In the genomic region with DNA sequence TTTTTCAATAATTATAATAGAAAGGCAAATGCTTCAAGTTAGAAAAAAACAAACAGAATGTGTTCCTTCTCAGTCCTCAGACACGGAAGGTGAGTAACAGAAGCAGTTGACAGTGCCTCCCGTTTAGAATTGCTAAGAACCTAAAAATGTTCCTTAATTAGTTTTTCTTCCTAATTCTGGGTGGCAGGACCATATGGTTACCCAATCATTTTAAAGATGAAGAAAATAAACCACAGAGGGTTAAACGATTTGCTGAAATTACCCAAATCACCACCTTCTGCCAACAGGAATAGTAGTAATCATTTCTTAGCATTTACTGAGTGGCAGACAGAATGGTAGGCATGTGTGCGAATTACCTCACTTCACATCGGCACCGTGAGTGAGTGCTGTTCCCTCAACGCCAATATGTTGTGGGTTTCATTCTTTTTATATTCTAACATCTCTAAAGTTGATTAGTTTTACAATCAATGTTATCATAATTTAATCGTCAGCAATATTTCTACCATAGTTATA, we compare ENCODE assay signal across 30 mouse cellular contexts.
"Had no signal": no experiment of that assay in that cellular context is flagged by ENCODE, and none has a peak within 500 bp of the region (broad histone marks: within the 10 kb centered on the region; RNA-seq: fewer than 3 reads in every experiment).

No protein-coding gene starts in this region.

- H3K4me2 ChIP-seq: heart, embryonic 11.5 days; heart, embryonic 13.5 days; heart, embryonic 15.5 days; hindbrain, embryonic 12.5 days; hindbrain, embryonic 14.5 days; intestine, embryonic 15.5 days; limb, embryonic 12.5 days; liver, embryonic 11.5 days; liver, embryonic 13.5 days; liver, embryonic 15.5 days had no signal

- H3K27ac ChIP-seq: gastrocnemius, adult 2 months; heart, adult 2 months; heart, embryonic 13.5 days; heart, embryonic 15.5 days; hindbrain, embryonic 10.5 days; hindbrain, embryonic 12.5 days; hindbrain, embryonic 14.5 days; intestine, embryonic 15.5 days; layer of hippocampus, adult 2 months; left cerebral cortex, adult 2 months; limb, embryonic 10.5 days; limb, embryonic 12.5 days; liver, embryonic 13.5 days; liver, embryonic 15.5 days had no signal

- H3K9me3 ChIP-seq: heart, embryonic 13.5 days; heart, embryonic 15.5 days; hindbrain, embryonic 10.5 days; hindbrain, embryonic 12.5 days; intestine, embryonic 15.5 days; limb, embryonic 10.5 days; limb, embryonic 12.5 days; liver, embryonic 13.5 days; liver, embryonic 15.5 days had no signal

- H3K4me1 ChIP-seq: hindbrain, embryonic 12.5 days; intestine, embryonic 15.5 days; liver, embryonic 13.5 days; liver, embryonic 15.5 days had no signal

- H3K36me3 ChIP-seq: heart, embryonic 13.5 days; heart, embryonic 15.5 days; hindbrain, embryonic 10.5 days; hindbrain, embryonic 12.5 days; intestine, embryonic 15.5 days; limb, embryonic 10.5 days; limb, embryonic 12.5 days; liver, embryonic 13.5 days; liver, embryonic 15.5 days had no signal

- ATAC-seq: hindbrain, embryonic 16.5 days; inflammation-experienced regulatory T-cells, adult 6 months; intestine, embryonic 15.5 days; intestine, postnatal 0 days; liver, postnatal 0 days had no signal

- DNase-seq: gastrocnemius, adult 2 months; gastrocnemius, postnatal 10 days; gastrocnemius, postnatal 25 days; heart, adult 2 months; heart, postnatal 14 days; heart, postnatal 4 days; kidney, adult 18-20 months; kidney, adult 8-10 months; kidney, postnatal 10 days; kidney, postnatal 25 days; kidney, postnatal 4 days; liver; liver, embryonic 13.5 days; liver, postnatal 0 days had no signal

- H3K27me3 ChIP-seq: heart, embryonic 13.5 days; heart, embryonic 15.5 days; hindbrain, embryonic 12.5 days; intestine, embryonic 15.5 days; limb, embryonic 12.5 days; liver, embryonic 13.5 days; liver, embryonic 15.5 days had no signal

- H3K4me3 ChIP-seq: gastrocnemius, adult 2 months; heart, adult 2 months; heart, embryonic 13.5 days; heart, embryonic 15.5 days; hindbrain, embryonic 10.5 days; hindbrain, embryonic 12.5 days; intestine, embryonic 15.5 days; layer of hippocampus, adult 2 months; left cerebral cortex, adult 2 months; limb, embryonic 10.5 days; limb, embryonic 12.5 days; liver, embryonic 13.5 days; liver, embryonic 15.5 days had no signal

- H3K9ac ChIP-seq: heart, embryonic 13.5 days; heart, embryonic 15.5 days; hindbrain, embryonic 12.5 days; hindbrain, embryonic 14.5 days; intestine, embryonic 15.5 days; limb, embryonic 12.5 days; liver, embryonic 13.5 days; liver, embryonic 15.5 days; liver, postnatal 0 days had no signal
